Mouse (Mus musculus): Measurements from ENCODE around the gene Tsc22d2.

Gene Tsc22d2

GRCm38 (mm10) chr3:58515947-58516601 lies 101.6 kb downstream of the Tsc22d2 start:
- no peak for DNase-seq (ENCODE audit: low spot score)
